Mouse (Mus musculus) v-Abl transformed pro-B cells (cell line): ENCODE data around the gene 9330161L09Rik.

Experiments
- in situ Hi-C, 2 experiments: fragments of 400-800 bp; cut with MboI; formaldehyde crosslinking; loops; one replicate each; pipeline ENCODE4 v1.15.1; 2025; ENCODE audit not compliant: unreplicated experiment in 2 of 2

Gene 9330161L09Rik

GRCm38 (mm10) chr12:103391098-103391497 is 16.5 kb downstream of the 9330161L09Rik start:
- in situ Hi-C loops: loop anchor here in 1 of 2 experiments (25.0 kb wide), 2 partner anchors 629 to 1621 kb away; partner anchors contain the start of genes Gm20604, Gm28051, Gon7 and Syne3

GRCm38 (mm10) chr12:103389982-103390381 is 17.6 kb downstream of the 9330161L09Rik start:
- in situ Hi-C loops: loop anchor here in 1 of 2 experiments (25.0 kb wide), 2 partner anchors 628 to 1622 kb away; partner anchors contain the start of genes Gm20604, Gm28051, Gon7 and Syne3

GRCm38 (mm10) chr12:103389348-103389727 is 18.3 kb downstream of the 9330161L09Rik start:
- in situ Hi-C loops: loop anchor here in 1 of 2 experiments (25.0 kb wide), 2 partner anchors 627 to 1623 kb away; partner anchors contain the start of genes Gm20604, Gm28051, Gon7 and Syne3

GRCm38 (mm10) chr12:103388505-103389347 is 18.9 kb downstream of the 9330161L09Rik start, which contains the start of gene Otub2:
Otub2 (plus strand) TSS chr12:103388682.
- in situ Hi-C loops: loop anchor here in 1 of 2 experiments (25.0 kb wide), 2 partner anchors 626 to 1624 kb away; partner anchors contain the start of genes Gm20604, Gm28051, Gon7 and Syne3

- in situ Hi-C loops: loop anchor here in 1 of 2 experiments (25.0 kb wide), 2 partner anchors 618 to 1632 kb away; partner anchors contain the start of genes Gm20604, Gm28051, Gon7 and Syne3
Measured at GRCm38 (mm10) chr12:103380226-103380625, 27.4 kb downstream of the 9330161L09Rik start.

- in situ Hi-C loops: loop anchor here in 1 of 2 experiments (10.0 to 25.0 kb wide), 3 partner anchors 52 to 1636 kb away; partner anchors contain the start of genes Gm20604, Gm28051, Gon7 and Syne3
Measured at GRCm38 (mm10) chr12:103376774-103377173, 30.8 kb downstream of the 9330161L09Rik start.

- in situ Hi-C loops: loop anchor here in 1 of 2 experiments (10.0 to 25.0 kb wide), 3 partner anchors 51 to 1636 kb away; partner anchors contain the start of genes Gm20604, Gm28051, Gon7 and Syne3
Measured at GRCm38 (mm10) chr12:103376124-103376523, 31.5 kb downstream of the 9330161L09Rik start.

GRCm38 (mm10) chr12:103373530-103374236 is 33.9 kb downstream of the 9330161L09Rik start:
- in situ Hi-C loops: loop anchor here in 1 of 2 experiments (10.0 kb wide), 1 partner anchor 49 kb away; no protein-coding TSS in a partner anchor

GRCm38 (mm10) chr12:103371711-103372110 is 35.9 kb downstream of the 9330161L09Rik start:
- in situ Hi-C loops: loop anchor here in 1 of 2 experiments (10.0 kb wide), 1 partner anchor 47 kb away; no protein-coding TSS in a partner anchor

GRCm38 (mm10) chr12:103370861-103371260 is 36.8 kb downstream of the 9330161L09Rik start:
- in situ Hi-C loops: loop anchor here in 1 of 2 experiments (10.0 kb wide), 1 partner anchor 46 kb away; no protein-coding TSS in a partner anchor

GRCm38 (mm10) chr12:103368777-103369176 is 38.8 kb downstream of the 9330161L09Rik start:
- in situ Hi-C loops: loop anchor here (5.0 kb wide), 3 partner anchors 36 to 226 kb away; no protein-coding TSS in a partner anchor

GRCm38 (mm10) chr12:103368326-103368669 is 39.3 kb downstream of the 9330161L09Rik start:
- in situ Hi-C loops: loop anchor here (5.0 kb wide), 3 partner anchors 36 to 226 kb away; no protein-coding TSS in a partner anchor

- in situ Hi-C loops: loop anchor here (5.0 kb wide), 3 partner anchors 35 to 225 kb away; no protein-coding TSS in a partner anchor
Measured at GRCm38 (mm10) chr12:103367620-103368325, 39.8 kb downstream of the 9330161L09Rik start.

- in situ Hi-C loops: loop anchor here (5.0 kb wide), 3 partner anchors 35 to 225 kb away; no protein-coding TSS in a partner anchor
Measured at GRCm38 (mm10) chr12:103367171-103367570, 40.4 kb downstream of the 9330161L09Rik start.

- in situ Hi-C loops: no loop called here
Measured at GRCm38 (mm10) chr12:103362336-103362735, 45.3 kb downstream of the 9330161L09Rik start.

- in situ Hi-C loops: no loop called here
Measured at GRCm38 (mm10) chr12:103361539-103362307, 45.9 kb downstream of the 9330161L09Rik start.

GRCm38 (mm10) chr12:103360812-103361211 is 46.8 kb downstream of the 9330161L09Rik start:
- in situ Hi-C loops: no loop called here

- in situ Hi-C loops: no loop called here
Measured at GRCm38 (mm10) chr12:103358951-103359801, 48.4 kb downstream of the 9330161L09Rik start.
